Mouse (Mus musculus): ENCODE results near the gene Baz2b. TPM values are rescaled to one million over a fixed set of nuclear protein-coding genes. Genes with fewer than 3 reads are reported as not detected.

The Baz2b gene
- total and polyA plus RNA-seq, 3 experiments: 5.7 to 11.4 TPM; not detected in 1

DNA sequence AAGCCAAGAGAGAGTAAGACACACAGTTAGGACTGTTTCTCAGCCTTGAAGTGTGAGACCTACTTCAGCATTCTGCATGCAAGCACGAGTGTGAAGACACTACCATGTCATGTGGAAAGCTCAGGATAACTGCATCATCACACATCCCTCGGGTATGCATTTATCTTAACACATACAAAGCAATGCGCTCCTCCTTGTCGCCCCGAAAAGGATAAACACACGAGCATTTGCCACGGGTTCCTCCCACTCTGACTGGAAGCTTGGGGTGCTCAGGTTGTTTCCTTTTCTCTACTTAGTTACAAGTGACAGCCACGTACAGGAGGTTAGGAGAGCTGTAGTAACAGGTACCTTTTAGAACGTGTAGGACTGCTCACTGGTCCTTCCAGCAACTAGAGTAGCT, 91.8 kb downstream of the Baz2b start:
- Histone ChIP-seq H3K27me3 (ENCODE audit: control insufficient read depth in 1 of 2, insufficient read depth in 2 of 2, low read length in 2 of 2) (peaks cover 2 to 6% of the 10 kb centered on the region in 2 experiments; a peak in 2 of 4 replicates), H3K79me2 (ENCODE audit: control insufficient read depth, insufficient read depth, low read length, poor library complexity) (no peaks in the 10 kb centered on the region), H3K9me3 (replicated peaks; ENCODE audit: insufficient read depth, low read length) (no peaks in the 10 kb centered on the region), H3K36me3 (ENCODE audit: control insufficient read depth in 1 of 2, insufficient read depth in 2 of 2, low read length in 2 of 2) (no peaks in the 10 kb centered on the region), H3K9ac (ENCODE audit: control insufficient read depth, low read depth, low read length, poor library complexity, severe bottlenecking) (no peak overlapping the region), H3K27ac (ENCODE audit: control insufficient read depth, low read depth, low read length) (no peak overlapping the region), H3K4me3 (ENCODE audit: control insufficient read depth in 1 of 2, insufficient read depth in 1 of 2, low read depth in 2 of 2, low read length in 2 of 2) (no peak overlapping the region), H3K4me1 (ENCODE audit: control insufficient read depth in 1 of 2, insufficient read depth in 2 of 2, low read length in 2 of 2) (peaks cover 0 to 3% of the 10 kb centered on the region in 2 experiments; a peak in 1 of 4 replicates)
- TF ChIP-seq CHD1 (IDR thresholded peaks at IDR 0.05; ENCODE audit: low read depth, low read length) (no peak), USF2 (IDR thresholded peaks at IDR 0.05; ENCODE audit: borderline replicate concordance in 1 of 2, insufficient read depth in 1 of 2, low read depth in 1 of 2, low read length in 2 of 2) (no peak), ZC3H11A (IDR thresholded peaks at IDR 0.05; ENCODE audit: low read depth, low read length) (no peak), SMC3 (IDR thresholded peaks at IDR 0.05; ENCODE audit: low read depth, low read length) (no peak), EP300 (IDR thresholded peaks at IDR 0.05; ENCODE audit: low read depth in 1 of 2, low read length in 2 of 2) (no peak), ZKSCAN1 (IDR thresholded peaks at IDR 0.05; ENCODE audit: low read depth, low read length) (no peak), POLR2AphosphoS5 (IDR thresholded peaks at IDR 0.05; ENCODE audit: borderline replicate concordance, low read depth, low read length) (no peak), GATA1 (IDR thresholded peaks at IDR 0.05; ENCODE audit: low read depth, low read length) (no peak), ZNF384 (IDR thresholded peaks at IDR 0.05; ENCODE audit: low read depth, low read length) (no peak), RAD21 (IDR thresholded peaks at IDR 0.05; ENCODE audit: low read depth, low read length) (no peak), MAZ (IDR thresholded peaks at IDR 0.05; ENCODE audit: low read depth, low read length) (no peak)
- DNase-seq (ENCODE audit: low read depth, low spot score): no peak

DNA sequence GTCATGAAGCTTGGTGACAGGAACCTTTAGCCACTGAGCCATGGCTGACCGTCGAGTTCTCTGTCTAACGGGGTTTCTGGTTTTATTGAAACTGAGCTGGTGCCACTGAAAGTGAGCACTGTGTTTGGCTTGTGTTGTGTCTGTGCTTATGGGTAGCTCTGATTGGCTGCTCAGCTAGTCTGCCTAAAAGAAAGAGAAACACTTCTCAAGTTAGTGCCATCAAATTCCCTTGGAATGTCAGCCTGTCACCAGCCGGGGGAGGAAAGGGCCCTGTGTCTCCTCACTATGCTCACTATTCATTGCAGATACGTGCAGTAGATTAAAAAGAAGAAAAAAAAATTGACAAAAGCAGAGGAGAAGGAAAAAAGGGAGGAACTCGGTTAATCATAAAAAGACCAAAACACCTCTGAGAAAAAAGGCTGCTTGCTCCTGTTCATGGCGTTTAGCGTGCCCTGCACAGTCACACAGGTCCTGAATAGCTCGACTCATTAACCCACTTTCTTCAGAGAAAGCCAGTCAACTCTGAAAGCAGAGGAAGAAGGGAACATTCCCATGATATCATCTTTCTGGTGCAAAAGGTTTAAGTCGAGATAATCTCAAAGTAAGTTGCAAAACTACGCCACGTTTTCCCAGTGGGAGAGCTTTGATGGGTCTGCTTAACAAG, 93.6 kb downstream of the Baz2b start:
- Histone ChIP-seq H3K27ac (ENCODE audit: control insufficient read depth, low read depth, low read length) (no peak overlapping the region), H3K36me3 (ENCODE audit: control insufficient read depth in 1 of 2, insufficient read depth in 2 of 2, low read length in 2 of 2) (no peaks in the 10 kb centered on the region)

More for the DNA sequence above, 93.6 kb downstream of the Baz2b start:
- Histone ChIP-seq H3K9me3 (replicated peaks; ENCODE audit: insufficient read depth, low read length) (no peaks in the 10 kb centered on the region), H3K4me1 (ENCODE audit: control insufficient read depth in 1 of 2, insufficient read depth in 2 of 2, low read length in 2 of 2) (no peaks in the 10 kb centered on the region), H3K9ac (ENCODE audit: control insufficient read depth, low read depth, low read length, poor library complexity, severe bottlenecking) (no peak overlapping the region), H3K27me3 (ENCODE audit: control insufficient read depth in 1 of 2, insufficient read depth in 2 of 2, low read length in 2 of 2) (peaks cover 0 to 3% of the 10 kb centered on the region in 2 experiments; a peak in 2 of 4 replicates), H3K4me3 (ENCODE audit: control insufficient read depth in 1 of 2, insufficient read depth in 1 of 2, low read depth in 2 of 2, low read length in 2 of 2) (no peak overlapping the region), H3K79me2 (ENCODE audit: control insufficient read depth, insufficient read depth, low read length, poor library complexity) (no peaks in the 10 kb centered on the region)
- no peak for TF ChIP-seq ZNF384 (IDR thresholded peaks at IDR 0.05; ENCODE audit: low read depth, low read length)
- TF ChIP-seq ZC3H11A (IDR thresholded peaks at IDR 0.05; ENCODE audit: low read depth, low read length): no peak
- no peak for TF ChIP-seq MAFK (IDR thresholded peaks at IDR 0.05; ENCODE audit: borderline replicate concordance, low read depth, low read length)
- TF ChIP-seq CHD1 (IDR thresholded peaks at IDR 0.05; ENCODE audit: low read depth, low read length): no peak
- TF ChIP-seq KAT2A (conservative IDR thresholded peaks at IDR 0.05; ENCODE audit: low read depth, low read length): no peak
- no peak for TF ChIP-seq MYB (IDR thresholded peaks at IDR 0.05; ENCODE audit: low read depth, low read length)
- no peak for TF ChIP-seq ELF1 (IDR thresholded peaks at IDR 0.05; ENCODE audit: low read depth, low read length)
- no peak for TF ChIP-seq EP300 (IDR thresholded peaks at IDR 0.05; ENCODE audit: low read depth in 1 of 2, low read length in 2 of 2)
- TF ChIP-seq HCFC1 (IDR thresholded peaks at IDR 0.05; ENCODE audit: low read depth, low read length): no peak
- TF ChIP-seq MAX (IDR thresholded peaks at IDR 0.05; ENCODE audit: low read length): no peak
- no peak for TF ChIP-seq MYC (IDR thresholded peaks at IDR 0.05; ENCODE audit: low read depth, low read length)
- TF ChIP-seq TCF12 (IDR thresholded peaks at IDR 0.05; ENCODE audit: low read depth, low read length): no peak
- TF ChIP-seq MAZ (IDR thresholded peaks at IDR 0.05; ENCODE audit: low read depth, low read length): no peak
- TF ChIP-seq TBP (IDR thresholded peaks at IDR 0.05; ENCODE audit: low read depth, low read length): no peak
- TF ChIP-seq GABPA (IDR thresholded peaks at IDR 0.05; ENCODE audit: low read depth, low read length): no peak
- no peak for TF ChIP-seq UBTF (IDR thresholded peaks at IDR 0.05; ENCODE audit: borderline replicate concordance, insufficient read depth, low read depth, low read length)
- no peak for DNase-seq (ENCODE audit: low read depth, low spot score)
